Mouse (Mus musculus) embryonic facial prominence, embryonic 13.5 days (tissue): ENCODE measurements around the gene Ear1. TPM values are rescaled to one million over a fixed set of nuclear protein-coding genes. Genes with fewer than 3 reads are reported as not detected.
A peak's percentile ranks its signal among the peaks of the same experiment; 100 is the strongest.
"Not testable (repeated sequence)": the region's sequence is repeated elsewhere in the genome, so short reads cannot be mapped to it uniquely, and the experiment has no call there.

Experiments
- ATAC-seq: fragments of 200-750 bp; cut with Nextera tagmentation; 2 replicates; pipeline ENCODE4 v1.8.0; 2017; ENCODE audit warnings: low read depth; ENCODE audit not compliant: insufficient number of reproducible peaks, insufficient read depth, low FRiP score, low TSS enrichment
- H3K27ac ChIP-seq: fragments of 300-500 bp; sonication (generic); 2 replicates; pipeline ENCODE4 v1.5.1; 2015; ENCODE audit warnings: moderate library complexity, mild to moderate bottlenecking, inconsistent platforms
- H3K27me3 ChIP-seq: fragments of 300-500 bp; sonication (generic); 2 replicates; pipeline ENCODE4 v1.6.1; 2015; ENCODE audit warnings: mild to moderate bottlenecking, inconsistent platforms
- H3K36me3 ChIP-seq: fragments of 300-500 bp; sonication (generic); 2 replicates; pipeline ENCODE4 v1.6.1; 2015; ENCODE audit warnings: mild to moderate bottlenecking, inconsistent platforms
- H3K4me1 ChIP-seq: fragments of 300-500 bp; sonication (generic); 2 replicates; pipeline ENCODE4 v1.6.1; 2015; ENCODE audit warnings: inconsistent platforms
- H3K4me2 ChIP-seq: fragments of 300-500 bp; sonication (generic); 2 replicates; pipeline ENCODE4 v1.6.1; 2015; ENCODE audit warnings: moderate library complexity, mild to moderate bottlenecking, inconsistent platforms
- H3K4me3 ChIP-seq: fragments of 300-500 bp; sonication (generic); 2 replicates; pipeline ENCODE4 v1.5.1; 2015; ENCODE audit warnings: mild to moderate bottlenecking, inconsistent platforms
- H3K9ac ChIP-seq: fragments of 300-500 bp; sonication (generic); 2 replicates; pipeline ENCODE4 v1.6.1; 2015; ENCODE audit warnings: mild to moderate bottlenecking, inconsistent platforms
- H3K9me3 ChIP-seq: fragments of 300-500 bp; sonication (generic); 2 replicates; pipeline ENCODE4 v1.6.1; 2016; ENCODE audit warnings: inconsistent platforms
- WGBS: fragments of 180-500 bp; shearing (Covaris S2); methylation state at CpG from one replicate; pipeline ENCODE4 v1.1.7; 2015; ENCODE audit warnings: mixed read lengths; 5-methylcytosine and 5-hydroxymethylcytosine counted together
- polyA plus RNA-seq: library from polyadenylated mRNA; unstranded; fragments of >200 nt; fragmentation: Nextera tagmentation; extraction: Ambion mirVana; gene quantifications from 2 replicates; pipeline ENCODE4 v1.2.1, GENCODE M21; 2015

The Ear1 gene
- polyA plus RNA-seq, 1 experiment from 2014 or later: not detected

DNA sequence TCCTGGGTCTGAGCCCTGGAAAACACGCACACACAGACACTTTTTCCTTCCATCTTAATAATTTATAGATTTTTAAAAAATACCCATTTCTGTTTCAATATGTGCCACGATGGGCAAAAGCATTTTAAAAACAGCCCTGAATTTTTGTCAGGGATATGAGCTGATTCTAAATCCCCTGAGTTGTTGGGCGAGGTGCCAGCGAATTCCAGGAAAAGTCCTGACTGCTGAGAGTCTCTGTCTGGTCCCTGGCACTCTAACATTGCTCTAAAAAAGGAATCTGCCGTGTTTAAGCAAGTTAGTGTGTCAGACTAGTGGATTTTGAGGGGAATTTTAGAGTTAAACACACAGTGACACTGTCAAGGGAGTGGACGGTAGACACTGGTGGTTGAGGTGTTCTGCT is 15.9 kb downstream of the Ear1 start:
- not testable (repeated sequence) for H3K4me3 ChIP-seq
- 57% methylated on average over 5 of the region's 6 CpGs for WGBS

GRCm38 (mm10) chr14:43843949-43844573 is 31.3 kb downstream of the Ear1 start:
- H3K4me1 ChIP-seq, H3K27ac ChIP-seq, H3K9me3 ChIP-seq, H3K27me3 ChIP-seq, H3K4me2 ChIP-seq, H3K4me3 ChIP-seq, ATAC-seq, H3K36me3 ChIP-seq, H3K9ac ChIP-seq: not testable (repeated sequence)
- 78% methylated on average over 4 of the region's 4 CpGs for WGBS

More for the DNA sequence above, 15.9 kb downstream of the Ear1 start:
- not testable (repeated sequence) for H3K27ac ChIP-seq, H3K9ac ChIP-seq, H3K27me3 ChIP-seq, H3K9me3 ChIP-seq, H3K4me1 ChIP-seq, ATAC-seq, H3K4me2 ChIP-seq, H3K36me3 ChIP-seq

DNA sequence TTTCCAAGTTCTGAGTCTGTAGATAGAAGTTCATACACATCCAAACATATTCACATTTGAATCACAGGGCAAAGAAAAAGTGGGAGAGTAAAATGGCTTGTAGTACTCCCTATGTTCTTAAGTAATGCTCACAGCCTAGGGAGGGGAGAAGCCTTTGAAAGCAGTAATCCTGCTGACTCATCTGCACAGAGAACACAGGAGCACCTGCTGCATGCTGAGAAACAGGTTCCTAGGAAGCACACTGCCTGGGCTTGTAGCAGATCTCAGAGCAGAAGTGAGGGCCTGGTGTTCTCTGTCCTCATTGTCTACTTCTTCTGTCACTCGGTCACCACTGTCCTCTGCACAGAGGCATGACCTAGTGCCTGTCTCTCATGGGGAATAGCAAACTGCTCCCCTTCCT is 34.3 kb downstream of the Ear1 start:
- H3K4me3 ChIP-seq, H3K36me3 ChIP-seq, ATAC-seq, H3K9me3 ChIP-seq, H3K4me2 ChIP-seq, H3K27me3 ChIP-seq, H3K27ac ChIP-seq, H3K4me1 ChIP-seq, H3K9ac ChIP-seq: not testable (repeated sequence)
- 67% methylated on average over 1 of the region's 1 CpGs for WGBS

GRCm38 (mm10) chr14:43835366-43835765 is 40.0 kb downstream of the Ear1 start:
- WGBS: 91% methylated on average over 2 of the region's 2 CpGs
- not testable (repeated sequence) for H3K9ac ChIP-seq, H3K4me3 ChIP-seq, H3K36me3 ChIP-seq, H3K27me3 ChIP-seq, H3K4me2 ChIP-seq, H3K4me1 ChIP-seq, ATAC-seq, H3K9me3 ChIP-seq, H3K27ac ChIP-seq

DNA sequence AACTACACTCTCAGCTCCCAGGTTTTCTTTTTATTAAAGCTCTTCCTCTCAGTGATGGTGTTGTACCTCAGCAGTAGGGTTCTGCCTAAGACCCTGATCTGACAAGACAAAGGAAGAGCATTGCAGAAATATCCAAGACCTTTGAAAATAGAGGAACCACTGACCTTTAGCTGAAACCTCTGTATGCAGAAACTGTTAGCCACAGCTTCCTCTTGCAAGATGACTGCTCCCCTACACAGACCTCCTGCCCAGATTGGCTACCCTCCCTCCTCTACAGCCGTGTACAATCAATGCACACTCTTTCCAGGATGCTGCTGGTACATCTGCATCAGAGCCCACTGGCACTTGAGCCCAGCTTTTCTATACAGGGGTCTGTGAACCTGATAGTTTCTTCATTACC is 44.9 kb downstream of the Ear1 start:
- not testable (repeated sequence) for ATAC-seq, H3K36me3 ChIP-seq, H3K27me3 ChIP-seq, H3K4me2 ChIP-seq, H3K9ac ChIP-seq, H3K27ac ChIP-seq, H3K4me3 ChIP-seq, H3K4me1 ChIP-seq, H3K9me3 ChIP-seq
- WGBS: 52% methylated on average over 1 of the region's 1 CpGs

GRCm38 (mm10) chr14:43824176-43824575 is 51.1 kb downstream of the Ear1 start:
- not testable (repeated sequence) for H3K4me1 ChIP-seq, H3K27ac ChIP-seq, ATAC-seq, H3K36me3 ChIP-seq, H3K4me2 ChIP-seq, H3K9ac ChIP-seq, H3K27me3 ChIP-seq, H3K9me3 ChIP-seq, H3K4me3 ChIP-seq
- 80% methylated on average over 6 of the region's 6 CpGs for WGBS

DNA sequence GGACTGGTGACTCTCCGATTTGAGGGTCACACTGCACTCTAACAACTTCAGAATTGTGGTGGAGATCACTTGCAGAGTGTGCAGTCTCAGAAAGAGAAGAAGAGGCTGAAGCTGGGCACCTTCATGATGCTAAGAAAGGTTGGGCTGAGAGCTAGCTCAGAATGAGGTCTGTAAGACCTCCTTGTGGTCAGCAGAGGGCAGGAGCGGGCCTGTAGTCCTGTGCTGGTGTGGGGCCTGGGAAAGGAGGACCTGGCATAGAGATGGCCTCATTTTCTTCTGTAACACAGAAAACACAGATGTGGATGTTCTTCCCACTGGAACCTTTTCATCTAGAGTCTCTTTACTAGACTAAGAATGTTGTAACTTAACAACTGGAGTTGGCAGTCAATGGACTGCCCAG is 53.4 kb downstream of the Ear1 start:
- not testable (repeated sequence) for H3K27me3 ChIP-seq, H3K4me3 ChIP-seq, H3K27ac ChIP-seq, H3K4me2 ChIP-seq, H3K9me3 ChIP-seq, H3K9ac ChIP-seq, H3K36me3 ChIP-seq, ATAC-seq, H3K4me1 ChIP-seq
- 56% methylated on average over 1 of the region's 2 CpGs for WGBS

- H3K27ac ChIP-seq, ATAC-seq, H3K27me3 ChIP-seq, H3K4me2 ChIP-seq, H3K4me1 ChIP-seq, H3K9me3 ChIP-seq, H3K36me3 ChIP-seq, H3K4me3 ChIP-seq, H3K9ac ChIP-seq: not testable (repeated sequence)
- WGBS: 60% methylated on average over 8 of the region's 9 CpGs
Observed at GRCm38 (mm10) chr14:43812458-43812857, 62.9 kb downstream of the Ear1 start.

DNA sequence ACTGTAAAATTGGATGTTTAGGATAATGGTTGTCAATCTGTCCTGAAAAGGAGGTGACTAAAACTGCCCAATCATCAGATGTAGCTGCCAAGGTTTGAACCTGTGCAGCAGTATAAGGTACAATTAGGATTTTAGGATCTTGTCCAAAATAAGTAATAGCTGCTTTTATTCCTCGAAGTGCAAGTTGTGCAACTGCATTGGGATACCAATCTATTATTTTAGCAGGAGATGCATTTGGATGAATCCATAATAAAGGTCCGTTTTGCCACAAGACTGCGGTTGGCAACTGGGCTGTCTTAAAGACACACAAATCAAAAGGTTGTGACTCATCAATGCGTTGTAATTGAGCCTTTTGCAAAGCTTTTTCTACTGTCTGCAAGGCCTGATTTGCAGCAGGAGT is 67.2 kb downstream of the Ear1 start:
- not testable (repeated sequence) for H3K36me3 ChIP-seq, H3K4me1 ChIP-seq, ATAC-seq, H3K9me3 ChIP-seq, H3K27ac ChIP-seq, H3K4me2 ChIP-seq, H3K27me3 ChIP-seq, H3K4me3 ChIP-seq, H3K9ac ChIP-seq
- WGBS: 72% methylated on average over 4 of the region's 4 CpGs

- H3K9me3 ChIP-seq, H3K36me3 ChIP-seq, H3K4me3 ChIP-seq, ATAC-seq, H3K9ac ChIP-seq, H3K4me2 ChIP-seq, H3K27me3 ChIP-seq, H3K27ac ChIP-seq, H3K4me1 ChIP-seq: not testable (repeated sequence)
- WGBS: 23% methylated on average over 7 of the region's 7 CpGs
Observed at GRCm38 (mm10) chr14:43804435-43804834, 70.9 kb downstream of the Ear1 start.

- Histone ChIP-seq H3K4me2 (peak overlapping the region; percentile 56), H3K4me3 (peak overlapping the region; percentile 30), H3K9ac (peak overlapping the region; percentile 57)
- ATAC-seq: peak; percentile 69; the same call in 1 of the 2 replicates
- not testable (repeated sequence) for H3K4me1 ChIP-seq, H3K27ac ChIP-seq, H3K9me3 ChIP-seq, H3K27me3 ChIP-seq, H3K36me3 ChIP-seq
- WGBS: 9% methylated on average over 23 of the region's 23 CpGs
Observed at GRCm38 (mm10) chr14:43796905-43797470, 78.3 kb downstream of the Ear1 start.

GRCm38 (mm10) chr14:43796069-43796904 is 79.0 kb downstream of the Ear1 start:
- H3K9me3 ChIP-seq: no peaks in the 10 kb centered on the region
- H3K4me2 ChIP-seq: peak overlapping the region; percentile 56
- H3K4me3 ChIP-seq: peak overlapping the region; percentile 30
- H3K4me1 ChIP-seq: peaks cover 5% of the 10 kb centered on the region; the same call in 1 of the 2 replicates
- peak overlapping the region; percentile 57 for H3K9ac ChIP-seq
- H3K36me3 ChIP-seq: no peaks in the 10 kb centered on the region
- WGBS: 17% methylated on average over 12 of the region's 14 CpGs
- H3K27me3 ChIP-seq: no peaks in the 10 kb centered on the region
- H3K27ac ChIP-seq: no peak overlapping the region
- ATAC-seq: 0 out of 2 replicates have a peak, but pooled peaks have one; percentile 67
